Mouse (Mus musculus): Measurements from ENCODE around the gene Patj.

Patj gene

DNA sequence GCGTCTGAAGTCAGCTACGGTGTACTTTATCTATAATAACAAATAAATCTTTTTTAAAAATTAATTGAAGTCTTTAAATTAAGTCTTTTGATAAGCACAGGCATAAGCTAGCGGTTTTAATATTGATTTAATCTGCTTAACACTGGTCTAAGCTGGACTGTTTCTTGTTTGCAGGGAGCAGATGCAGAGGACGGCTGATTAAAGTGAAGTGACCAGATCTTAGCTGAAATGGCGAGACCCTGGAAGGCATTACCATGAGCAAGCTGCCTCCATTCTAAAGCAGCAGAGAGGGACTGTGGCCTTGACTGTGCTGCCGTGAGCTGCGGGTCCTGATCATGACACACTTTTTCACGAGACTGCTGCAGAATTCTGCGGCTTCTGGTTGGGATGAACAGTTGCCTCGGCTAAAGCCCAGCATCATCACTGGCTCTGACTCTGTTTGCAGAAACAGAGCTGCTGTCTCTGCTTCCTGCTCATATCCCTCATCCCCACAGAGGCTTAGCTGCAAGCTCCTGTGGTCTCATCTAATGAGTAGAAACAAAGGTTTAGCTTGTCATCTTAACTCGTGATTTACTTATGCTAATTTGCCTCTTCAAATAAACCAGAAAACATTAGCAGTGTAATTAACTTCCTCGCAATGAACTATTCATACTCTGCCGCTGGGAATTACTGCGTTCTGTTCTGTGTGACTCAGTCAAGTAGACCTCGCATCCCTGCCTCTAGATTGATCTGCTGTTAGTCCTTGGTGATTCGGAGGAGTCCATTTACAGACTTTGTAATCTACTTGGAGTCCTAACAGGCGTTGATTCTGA is 322.4 kb downstream of the Patj start:
- in situ Hi-C loops (cut with MboI, MseI): loop anchor here in 1 of 2 experiments (10.0 to 25.0 kb wide), 3 partner anchors 206 to 1727 kb away; no protein-coding TSS in a partner anchor

DNA sequence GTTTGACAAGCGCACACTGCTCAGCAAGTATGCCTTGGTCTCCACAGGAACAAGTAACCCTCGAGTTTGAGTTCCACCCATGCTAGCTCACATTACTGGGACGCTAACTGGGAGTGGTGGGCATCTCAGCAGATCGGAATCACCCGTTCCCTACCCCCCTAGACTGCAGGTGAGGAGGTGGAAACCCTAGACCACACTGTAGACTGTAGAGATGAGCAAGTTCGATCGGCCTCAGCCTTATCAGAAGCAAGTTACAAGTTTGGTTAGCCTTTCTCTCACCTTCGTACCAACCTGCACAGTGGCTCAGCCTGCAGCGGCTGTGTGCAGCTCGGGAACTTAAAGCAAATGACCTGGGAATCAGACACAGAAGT is 322.9 kb downstream of the Patj start:
- in situ Hi-C loops (cut with MboI, MseI): loop anchor here in 1 of 2 experiments (10.0 to 25.0 kb wide), 3 partner anchors 206 to 1726 kb away; no protein-coding TSS in a partner anchor

DNA sequence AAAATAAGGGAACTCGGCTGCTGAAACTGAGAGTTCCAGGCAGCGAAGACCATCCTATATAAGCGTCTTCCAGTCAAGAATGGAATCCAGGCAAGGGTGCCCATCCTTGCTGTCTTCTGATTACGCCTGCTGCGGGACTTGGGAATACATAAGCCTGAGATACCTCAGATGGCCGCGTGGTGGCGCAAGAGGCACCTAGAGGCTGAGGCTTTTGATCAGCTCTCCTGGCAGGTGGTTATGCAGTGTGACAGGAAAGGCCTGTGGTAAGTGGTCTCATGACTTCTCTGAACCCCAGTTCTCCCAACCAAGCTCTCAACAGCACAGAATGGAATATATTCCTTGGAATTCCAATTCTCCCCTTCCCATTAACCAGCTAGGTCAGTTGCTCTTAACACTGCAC is 326.9 kb downstream of the Patj start:
- in situ Hi-C loops (cut with MboI, MseI): loop anchor here (5.0 to 25.0 kb wide), 4 partner anchors 160 to 465 kb away; no protein-coding TSS in a partner anchor

DNA sequence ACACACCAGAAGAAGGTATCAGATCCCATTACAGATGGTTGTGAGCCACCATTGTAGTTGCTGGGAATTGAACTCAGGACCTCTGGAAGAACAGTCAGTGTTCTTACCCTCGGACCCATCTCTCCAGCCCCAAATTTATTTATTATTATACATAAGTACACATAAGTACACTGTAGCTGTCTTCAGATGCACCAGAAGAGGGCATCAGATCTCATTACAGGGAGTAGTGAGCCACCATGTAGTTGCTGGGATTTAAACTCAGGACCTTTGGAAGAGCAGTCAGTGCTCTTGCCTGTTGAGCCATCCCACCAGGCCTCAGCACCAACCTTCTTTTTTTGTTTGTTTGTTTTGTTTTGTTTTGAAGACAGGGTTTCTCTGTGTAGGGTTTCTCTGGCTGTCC is 329.1 kb downstream of the Patj start:
- in situ Hi-C loops (cut with MboI, MseI): loop anchor here (5.0 to 25.0 kb wide), 5 partner anchors 158 to 463 kb away; no protein-coding TSS in a partner anchor

DNA sequence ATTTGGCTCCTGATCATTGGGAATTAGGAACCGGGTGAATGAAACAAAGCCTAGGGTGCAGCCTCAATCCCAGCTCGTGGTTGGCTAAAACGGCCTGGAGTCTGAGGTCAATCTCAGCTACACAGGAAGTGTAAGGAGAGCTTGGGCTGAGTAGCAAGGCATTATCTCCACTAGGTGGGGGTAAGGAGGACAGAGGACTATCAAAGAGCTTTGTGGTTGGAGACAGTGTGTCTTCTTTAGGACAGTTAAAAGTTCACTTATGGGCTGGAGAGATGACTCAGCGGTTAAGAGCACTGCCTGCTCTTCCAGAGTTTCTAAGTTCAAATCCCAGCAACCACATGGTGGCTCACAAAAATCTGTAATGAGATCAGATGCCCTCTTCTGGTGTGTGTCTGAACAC is 329.9 kb downstream of the Patj start:
- in situ Hi-C loops (cut with MboI, MseI): loop anchor here in 1 of 2 experiments (5.0 kb wide), 1 partner anchor 162 kb away; no protein-coding TSS in a partner anchor

DNA sequence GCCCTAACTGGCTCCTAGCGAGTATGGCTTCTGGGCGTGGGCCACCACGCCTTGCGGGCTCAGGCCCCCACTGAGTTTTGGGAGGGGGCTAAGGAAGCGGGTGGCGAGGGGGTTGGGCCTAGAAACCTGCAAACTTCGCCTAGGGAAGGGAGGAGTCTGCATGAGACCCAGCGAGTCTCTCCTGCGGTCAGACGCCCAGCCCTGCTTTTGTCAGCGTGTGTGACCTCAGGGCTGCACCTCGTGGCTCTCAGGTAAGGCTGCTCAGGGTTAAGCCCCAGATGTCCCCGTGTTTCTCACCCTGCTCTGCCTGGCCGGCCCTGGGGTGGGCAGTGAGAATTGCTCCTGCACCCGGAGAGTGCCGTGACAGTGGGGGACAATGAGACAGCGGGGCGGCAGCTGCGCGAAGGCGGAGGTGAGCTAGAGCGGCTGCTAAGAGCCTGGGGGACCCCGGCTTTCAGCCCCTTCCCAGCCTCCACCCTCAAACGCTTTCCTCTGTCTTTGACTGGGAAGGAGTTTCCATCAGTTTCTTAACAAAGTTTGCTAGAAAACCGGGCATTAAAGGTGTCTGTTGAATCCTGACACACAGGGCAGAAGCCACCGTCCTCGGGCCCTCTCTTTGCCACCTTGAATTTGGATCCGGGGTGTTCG is 331.1 kb downstream of the Patj start, which contains the start of gene L1td1:
L1td1 (plus strand) TSS at position 145 of the 648 bp plus-strand sequence.
- in situ Hi-C loops (cut with MboI, MseI): loop anchor here in 1 of 2 experiments (5.0 kb wide), 1 partner anchor 161 kb away; no protein-coding TSS in a partner anchor

DNA sequence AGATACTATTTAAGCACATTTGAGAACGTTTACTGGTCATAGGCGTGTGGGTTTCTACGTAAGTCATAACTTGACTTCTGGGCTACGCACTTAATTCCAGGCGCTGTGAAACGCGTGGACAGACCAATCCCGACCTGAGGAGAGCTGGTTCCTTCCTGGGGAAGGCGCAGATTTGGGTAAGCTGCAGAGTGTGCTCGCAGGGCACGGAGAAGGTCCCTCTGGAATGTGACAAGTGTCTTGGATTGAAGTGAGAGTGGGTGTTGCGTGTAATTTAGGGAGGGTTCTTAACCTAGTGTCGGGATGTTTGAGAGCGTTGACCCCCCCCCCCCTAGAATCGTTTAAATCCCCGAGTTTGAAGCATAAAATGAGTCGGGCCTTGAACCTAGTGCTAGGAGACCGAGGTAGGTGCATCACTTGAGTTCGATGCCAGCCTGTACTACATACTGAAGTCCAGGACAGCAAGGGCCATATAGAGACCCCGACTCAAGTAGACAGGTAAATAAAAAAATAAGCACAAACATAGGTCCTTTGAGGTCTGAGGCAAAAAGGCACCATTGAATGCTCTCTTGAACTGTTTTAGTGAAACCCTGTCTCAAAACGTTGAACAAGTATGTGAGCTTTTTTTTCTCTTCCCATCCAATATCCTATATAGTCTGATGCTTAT is 331.8 kb downstream of the Patj start:
- in situ Hi-C loops (cut with MboI, MseI): loop anchor here in 1 of 2 experiments (5.0 kb wide), 1 partner anchor 160 kb away; no protein-coding TSS in a partner anchor

DNA sequence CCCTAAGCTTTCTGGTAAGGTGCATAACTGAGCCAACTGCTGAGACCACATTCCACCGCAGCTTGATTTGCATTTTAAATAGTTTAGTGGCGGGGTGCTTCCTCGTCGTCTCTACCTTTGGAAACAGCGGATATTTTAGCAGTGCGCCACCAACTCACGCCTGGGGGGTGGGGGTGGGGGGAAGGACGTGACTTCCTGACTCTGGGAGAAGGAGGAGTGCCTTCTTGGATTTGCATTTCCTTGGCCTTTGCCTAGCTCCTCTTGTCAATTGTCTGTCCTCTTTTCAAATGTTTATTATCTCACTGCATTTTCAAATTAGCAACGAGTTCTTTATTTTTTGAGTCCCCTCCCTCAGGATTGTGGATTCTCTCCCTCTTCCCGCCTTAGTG is 332.4 kb downstream of the Patj start:
- in situ Hi-C loops (cut with MboI, MseI): loop anchor here in 1 of 2 experiments (5.0 kb wide), 1 partner anchor 159 kb away; no protein-coding TSS in a partner anchor

DNA sequence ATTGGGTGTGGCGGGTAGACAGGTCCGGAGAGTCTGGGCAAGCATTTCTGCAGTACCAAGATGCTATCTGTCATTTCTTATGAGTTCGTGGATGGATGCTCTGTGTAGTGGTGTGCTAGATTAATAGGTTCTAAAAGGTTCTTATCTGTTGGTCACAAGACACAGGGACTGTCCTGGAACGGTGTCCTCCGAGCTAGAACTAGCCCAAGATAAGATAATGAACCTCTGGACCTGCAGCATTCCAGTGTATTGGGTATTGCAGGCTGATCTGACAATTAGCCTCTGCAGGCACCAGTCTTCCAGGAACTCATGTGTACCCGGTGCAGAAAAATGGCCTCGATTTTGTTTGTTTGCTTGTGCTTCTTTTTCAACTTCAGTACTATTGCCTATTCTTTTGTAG is 333.1 kb downstream of the Patj start:
- in situ Hi-C loops (cut with MboI, MseI): loop anchor here in 1 of 2 experiments (5.0 kb wide), 1 partner anchor 159 kb away; no protein-coding TSS in a partner anchor

DNA sequence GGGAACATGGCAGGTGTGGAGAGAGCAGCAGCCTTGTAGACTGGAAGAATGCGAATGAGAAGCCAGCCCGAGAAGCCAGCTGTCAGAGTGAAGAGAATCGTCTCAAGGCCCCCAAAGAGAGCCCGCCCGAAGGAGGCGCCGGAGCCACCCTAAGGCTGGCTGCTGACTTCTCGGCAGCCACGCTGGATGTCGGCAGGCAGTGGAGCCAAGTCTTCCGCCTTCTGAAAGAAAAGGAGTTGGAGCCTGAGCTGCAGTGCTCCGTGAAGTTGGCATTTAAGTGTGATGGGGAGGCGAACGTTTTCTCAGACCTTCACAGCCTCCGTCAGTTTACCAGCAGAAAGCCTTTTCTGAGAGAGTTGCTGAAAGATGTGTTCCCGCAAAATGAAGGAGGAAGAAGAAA is 338.1 kb downstream of the Patj start:
- in situ Hi-C loops (cut with MboI, MseI): no loop called here

DNA sequence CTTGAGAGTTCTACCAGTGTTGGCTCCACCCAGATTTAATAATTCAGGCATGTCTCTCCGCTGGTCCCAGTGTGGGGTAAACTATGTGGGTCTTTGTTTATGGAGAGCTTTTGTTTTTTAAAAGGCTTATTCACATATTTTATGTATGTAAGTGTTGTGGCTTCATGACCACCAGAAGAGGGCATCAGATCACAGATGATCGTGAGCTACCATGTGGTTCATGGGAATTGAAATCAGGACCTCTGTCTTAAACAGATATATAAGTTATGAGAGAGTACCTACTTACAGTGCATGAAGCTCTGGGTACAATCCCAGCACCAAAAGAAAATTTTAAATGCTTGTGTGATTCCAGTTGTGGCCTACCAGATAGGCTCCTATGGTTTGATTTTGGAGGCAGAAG is 344.2 kb downstream of the Patj start:
- in situ Hi-C loops (cut with MboI, MseI): no loop called here

DNA sequence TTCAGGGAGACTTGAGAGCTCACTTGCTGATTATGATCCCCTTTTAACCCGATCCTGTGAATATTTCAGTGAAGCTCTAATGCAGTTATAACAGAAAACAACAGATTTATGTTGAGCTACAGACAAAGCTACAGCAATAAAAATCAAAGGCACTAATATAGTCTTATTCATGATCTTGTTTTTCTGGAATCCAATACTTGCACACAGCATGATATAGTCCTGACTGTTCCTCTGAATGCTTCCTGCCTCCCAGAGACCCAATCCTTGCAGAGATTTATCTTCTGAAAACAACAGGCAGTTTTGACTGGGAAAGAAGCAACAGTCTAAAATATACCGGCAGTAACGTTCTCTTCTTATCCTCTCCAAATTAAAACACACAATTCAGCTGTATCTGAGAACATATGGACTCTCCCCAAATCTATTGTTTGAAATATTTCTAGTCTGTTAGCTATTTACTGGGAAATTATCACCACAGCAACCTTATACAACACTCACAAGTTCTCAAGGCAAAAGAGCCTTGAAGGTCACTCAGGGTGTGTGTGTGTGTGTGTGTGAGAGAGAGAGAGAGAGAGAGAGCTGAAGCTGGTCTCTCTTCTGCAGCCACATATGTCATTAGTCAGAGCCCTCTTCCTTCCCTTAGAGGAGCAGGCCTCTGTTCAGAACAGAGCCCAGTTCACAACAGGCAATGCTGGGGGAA is 347.8 kb downstream of the Patj start:
- in situ Hi-C loops (cut with MboI, MseI): no loop called here

DNA sequence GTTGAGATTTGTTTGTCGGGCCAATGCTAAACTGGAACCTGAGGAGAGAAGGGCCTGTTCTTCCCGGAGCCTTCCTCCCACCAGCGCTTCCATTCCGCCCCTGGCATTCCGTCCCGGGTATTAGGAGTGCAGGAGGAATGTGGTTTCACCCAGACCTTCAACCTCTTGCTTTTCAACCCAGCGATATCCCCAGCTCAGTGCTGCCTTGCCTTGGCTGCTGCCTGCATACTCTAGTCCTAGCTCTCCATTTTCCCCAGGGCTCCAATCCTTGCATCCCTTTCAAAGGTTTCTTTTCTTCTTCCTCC is 348.3 kb downstream of the Patj start:
- in situ Hi-C loops (cut with MboI, MseI): no loop called here

DNA sequence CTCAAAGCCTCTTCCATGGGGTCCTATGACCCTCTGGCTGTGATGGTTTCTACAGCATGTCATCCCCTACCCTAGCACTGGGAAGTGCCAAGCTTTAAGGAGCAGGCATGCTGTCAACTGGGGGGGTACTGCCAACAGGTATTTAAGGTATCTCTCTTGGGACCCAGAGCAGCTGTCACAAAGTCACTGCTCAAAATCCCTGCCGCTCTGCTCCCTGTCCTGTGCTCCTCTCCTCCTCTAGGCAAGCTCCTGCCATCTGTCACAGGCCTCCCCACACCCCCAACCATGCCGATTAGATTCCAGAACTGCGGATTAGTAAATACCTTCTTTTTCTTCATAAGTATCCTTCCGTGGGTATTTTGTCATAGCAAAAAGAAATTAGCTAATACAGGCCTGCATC is 358.9 kb downstream of the Patj start:
- in situ Hi-C loops (cut with MboI, MseI): no loop called here

DNA sequence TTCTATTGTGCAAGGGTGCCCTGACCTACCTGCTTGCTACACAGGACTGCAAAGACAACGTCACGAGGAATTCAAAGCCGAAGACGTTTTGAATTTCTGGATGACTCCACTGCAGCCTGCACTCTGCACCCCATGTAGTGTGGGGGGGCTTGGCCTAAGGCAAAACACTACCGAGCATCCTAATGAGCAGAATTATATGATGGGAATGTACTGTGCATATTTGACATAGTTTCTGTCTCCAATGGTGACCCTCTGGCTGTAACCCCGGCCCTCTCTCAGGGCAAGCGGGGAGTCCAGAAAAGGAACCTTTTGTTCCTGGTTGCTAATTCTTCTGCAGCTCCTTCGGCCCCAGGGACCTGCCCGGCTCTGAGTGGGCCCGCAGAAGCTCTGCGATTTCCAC is 360.6 kb downstream of the Patj start:
- in situ Hi-C loops (cut with MboI, MseI): no loop called here

DNA sequence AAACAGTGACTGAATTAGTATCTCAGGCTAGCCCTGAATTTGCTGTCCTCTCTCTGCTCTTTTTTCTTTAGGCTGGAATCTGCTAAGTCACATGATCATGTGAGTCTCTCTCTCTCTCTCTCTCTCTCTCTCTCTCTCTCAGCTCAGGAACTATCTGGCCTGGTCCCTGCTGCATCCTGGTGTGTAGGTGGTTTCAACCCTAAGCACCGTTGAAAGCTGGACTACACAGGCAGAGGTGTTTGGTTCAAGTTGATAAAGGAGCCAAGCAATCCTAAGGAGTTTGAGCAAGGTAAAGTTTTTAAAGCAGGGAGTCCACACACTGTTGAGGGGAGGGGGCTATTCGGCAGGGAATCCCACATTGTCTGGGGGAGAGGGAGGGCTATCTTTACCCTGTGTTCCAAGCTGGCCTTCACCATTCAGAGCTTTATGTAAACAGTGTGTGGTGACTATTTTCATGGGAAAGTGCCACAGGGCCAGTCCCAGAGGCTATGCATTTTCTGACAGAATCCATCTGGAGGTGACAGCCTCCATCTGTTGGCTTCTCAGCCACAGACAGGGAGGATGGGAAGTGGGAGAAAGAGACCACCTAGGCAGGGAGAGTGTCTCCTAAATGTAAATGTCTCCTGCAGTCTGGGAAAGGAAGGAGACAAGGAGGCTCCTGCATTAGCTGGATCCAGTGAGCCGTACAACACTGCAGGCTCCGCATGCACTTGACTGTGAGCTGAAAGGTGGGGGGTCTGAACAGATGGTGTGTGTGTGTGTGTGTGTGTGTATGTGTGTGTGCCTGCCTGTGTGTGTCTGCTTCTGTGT is 362.6 kb downstream of the Patj start:
- in situ Hi-C loops (cut with MboI, MseI): no loop called here

DNA sequence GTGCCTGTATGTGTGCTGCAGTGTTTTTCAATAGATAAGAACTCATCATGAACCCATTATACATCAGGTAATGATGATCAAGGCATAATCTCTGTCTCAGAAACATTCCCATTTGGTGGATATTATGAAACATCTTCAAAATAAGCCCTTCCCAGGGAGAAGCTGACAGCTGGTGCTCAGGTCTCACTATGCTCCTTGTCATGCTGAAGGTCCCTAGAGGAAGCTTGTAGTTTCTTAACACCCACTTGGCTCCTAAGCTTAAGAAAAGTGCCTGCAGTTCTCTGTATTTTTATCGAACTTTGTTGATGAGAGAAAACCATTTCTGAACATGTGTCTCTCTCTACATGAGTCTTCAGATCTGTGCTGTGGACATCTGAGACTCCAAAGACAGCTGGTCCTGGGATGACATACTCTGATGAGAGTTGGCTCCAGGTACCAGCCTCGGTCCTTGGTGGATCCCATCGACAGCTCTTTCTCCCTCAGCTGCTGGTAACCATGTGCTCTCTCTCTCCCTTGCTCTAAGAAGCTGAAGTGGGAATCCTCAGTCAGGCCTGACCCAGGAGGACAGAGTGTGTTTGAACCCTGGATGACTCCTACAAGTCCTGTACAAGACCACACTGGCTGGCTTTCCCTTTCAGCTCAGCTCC is 363.4 kb downstream of the Patj start:
- in situ Hi-C loops (cut with MboI, MseI): no loop called here

DNA sequence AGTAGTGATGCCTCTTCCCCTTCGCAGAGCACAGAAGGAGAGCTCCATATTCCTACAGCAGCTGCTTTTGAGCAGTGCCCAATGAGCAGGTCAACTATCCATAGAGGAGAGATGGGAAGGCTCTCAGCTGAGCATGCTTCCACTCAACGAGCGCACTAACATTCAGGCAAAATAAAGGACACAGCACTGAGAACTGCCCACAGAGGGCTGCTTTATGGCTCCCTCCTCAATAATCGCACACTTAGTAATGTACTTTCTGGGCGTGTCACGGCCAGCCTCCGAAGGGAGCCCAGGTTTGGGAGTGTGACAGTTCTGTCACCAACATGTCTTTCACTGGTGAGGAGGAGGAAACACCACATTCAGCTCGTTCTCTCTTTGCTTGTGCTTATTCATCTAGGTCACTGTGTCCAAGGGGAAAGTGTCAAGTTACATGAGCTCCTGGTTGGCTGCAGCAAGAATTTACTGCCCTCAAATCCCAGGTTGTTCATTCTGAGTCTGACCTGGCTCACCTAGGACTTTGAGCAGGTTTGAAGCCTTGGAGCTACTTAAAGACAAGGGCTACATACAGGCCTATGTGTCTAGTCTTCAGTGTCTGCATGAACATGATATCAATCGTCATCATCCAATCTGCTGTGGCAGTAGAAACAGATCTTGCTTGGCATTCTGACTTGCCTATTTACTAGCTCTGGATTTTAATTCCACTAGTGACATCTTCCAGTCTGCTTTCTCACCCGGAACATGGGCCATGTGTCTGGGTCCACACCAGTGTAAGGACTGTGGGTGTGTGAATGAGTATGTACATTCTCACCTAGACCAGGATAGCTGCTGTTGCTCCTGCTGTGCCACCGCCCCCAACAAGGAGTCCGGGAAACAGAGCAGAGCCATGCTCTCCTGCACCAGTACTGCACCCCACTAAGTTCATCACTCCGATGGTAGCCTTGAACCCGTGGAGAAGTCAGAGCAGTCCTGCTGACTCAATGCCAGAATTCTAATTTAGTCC is 371.8 kb downstream of the Patj start:
- in situ Hi-C loops (cut with MboI, MseI): no loop called here
